Mouse (Mus musculus) right cerebral cortex, postnatal 4 days (tissue): Measurements from ENCODE around the gene Rsph6a.

Source experiments
- DNase-seq: peaks from one replicate; pipeline ENCODE4 v3.0.0-alpha.2; 2022

Gene Rsph6a

GRCm38 (mm10) chr7:19054047-19054776, at the start of gene Rsph6a:
Gene Rsph6a (plus strand): TSS chr7:19054690.
- DNase-seq = peak; percentile 70

- DNase-seq = no peak
Measured at GRCm38 (mm10) chr7:19005417-19006121, 48.9 kb upstream of the Rsph6a start.

GRCm38 (mm10) chr7:19006476-19006875, 48.0 kb upstream of the Rsph6a start:
- DNase-seq = peak; percentile 74

- no peak for DNase-seq
Measured at GRCm38 (mm10) chr7:19007026-19007977, 47.2 kb upstream of the Rsph6a start.

- no peak for DNase-seq
Measured at GRCm38 (mm10) chr7:19010581-19010980, 43.9 kb upstream of the Rsph6a start.

GRCm38 (mm10) chr7:19012025-19012621, 42.4 kb upstream of the Rsph6a start:
- no peak for DNase-seq

- no peak for DNase-seq
Measured at GRCm38 (mm10) chr7:19012882-19013281, 41.6 kb upstream of the Rsph6a start.

GRCm38 (mm10) chr7:19014452-19014851, 40.0 kb upstream of the Rsph6a start:
- DNase-seq = no peak

- no peak for DNase-seq
Measured at GRCm38 (mm10) chr7:19016042-19016441, 38.4 kb upstream of the Rsph6a start.

- no peak for DNase-seq
Measured at GRCm38 (mm10) chr7:19017909-19018308, 36.6 kb upstream of the Rsph6a start.

- no peak for DNase-seq
Measured at GRCm38 (mm10) chr7:19021048-19021447, 33.4 kb upstream of the Rsph6a start.

- DNase-seq = no peak
Measured at GRCm38 (mm10) chr7:19022189-19022958, 32.1 kb upstream of the Rsph6a start.

- no peak for DNase-seq
Measured at GRCm38 (mm10) chr7:19023357-19023814, 31.1 kb upstream of the Rsph6a start, which contains the start of gene Foxa3. Gene Foxa3 (minus strand): TSS chr7:19023538.

- peak; percentile 89 for DNase-seq
Measured at GRCm38 (mm10) chr7:19024096-19024506, 30.4 kb upstream of the Rsph6a start, which contains the start of gene Sympk. Gene Sympk (plus strand): TSS chr7:19024377.

- peak; percentile 47 for DNase-seq
Measured at GRCm38 (mm10) chr7:19024581-19025255, 29.8 kb upstream of the Rsph6a start.

- no peak for DNase-seq
Measured at GRCm38 (mm10) chr7:19028067-19028466, 26.4 kb upstream of the Rsph6a start.

- peak; percentile 45 for DNase-seq
Measured at GRCm38 (mm10) chr7:19029084-19029653, 25.3 kb upstream of the Rsph6a start.

GRCm38 (mm10) chr7:19031641-19032040, 22.8 kb upstream of the Rsph6a start:
- no peak for DNase-seq

GRCm38 (mm10) chr7:19044616-19045015, 9.9 kb upstream of the Rsph6a start:
- no peak for DNase-seq

- DNase-seq = no peak
Measured at GRCm38 (mm10) chr7:19046286-19047069, 8.0 kb upstream of the Rsph6a start.
